Comparison of ENCODE assay signal across 25 mouse cellular contexts in the genomic region with DNA sequence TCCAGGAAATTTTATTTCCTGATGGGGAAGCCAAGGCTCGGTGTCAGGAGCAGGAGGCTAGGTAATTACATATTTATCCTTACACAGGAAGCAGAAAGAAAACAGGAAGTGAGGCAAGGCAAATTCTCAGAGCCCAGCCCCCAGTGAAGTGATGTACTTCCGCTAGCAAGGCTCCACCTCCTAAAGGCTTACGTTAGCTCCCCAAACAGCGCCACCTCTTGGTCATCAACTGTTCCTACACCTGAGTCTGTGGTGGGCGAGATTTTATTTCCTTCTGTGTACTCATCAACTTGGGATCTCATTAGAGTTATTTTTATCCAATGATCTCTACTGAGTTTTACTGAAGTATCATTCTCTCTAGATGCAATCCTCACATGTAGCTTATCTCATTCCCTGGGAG.
DNase-seq lines count a peak whose midpoint lies in the region; ATAC-seq and TF ChIP-seq lines count a peak whose summit lies in the region.
"Had no signal": no experiment of that assay in that cellular context is flagged by ENCODE, and none has a peak within 500 bp of the region (broad histone marks: within the 10 kb centered on the region; RNA-seq: fewer than 3 reads in every experiment).

No protein-coding gene starts in this region.

- H3K4me2 ChIP-seq in hindbrain, postnatal 0 days (ENCODE audit: low read depth, low read length), result no peak overlapping the region
- no peak overlapping the region for H3K4me2 ChIP-seq in hindbrain, embryonic 14.5 days (replicated peaks)
- H3K4me2 ChIP-seq in midbrain, postnatal 0 days (ENCODE audit: low read depth, low read length, poor library complexity, severe bottlenecking), result no peak overlapping the region
- H3K4me2 ChIP-seq in midbrain, embryonic 16.5 days (ENCODE audit: low read length), result no peak overlapping the region
- no peak overlapping the region for H3K4me2 ChIP-seq in stomach, postnatal 0 days (replicated peaks; ENCODE audit: low read depth)
- H3K4me2 ChIP-seq: heart, embryonic 12.5 days; limb, embryonic 13.5 days; liver, embryonic 13.5 days; lung, embryonic 15.5 days; neural tube, embryonic 13.5 days had no signal

- intact Hi-C loops in gastrocnemius, postnatal 36 days (cut with DNase I), result no loop called here

- no peaks in the 10 kb centered on the region for H3K9me3 ChIP-seq in hindbrain, postnatal 0 days (ENCODE audit: low read length)
- no peaks in the 10 kb centered on the region for H3K9me3 ChIP-seq in hindbrain, embryonic 14.5 days (ENCODE audit: control insufficient read depth, low read length)
- H3K9me3 ChIP-seq in midbrain, postnatal 0 days (ENCODE audit: low read length), result no peaks in the 10 kb centered on the region
- H3K9me3 ChIP-seq in midbrain, embryonic 16.5 days (replicated peaks; ENCODE audit: control insufficient read depth, low read length, poor library complexity, severe bottlenecking), result no peaks in the 10 kb centered on the region
- H3K9me3 ChIP-seq in MEL (replicated peaks; ENCODE audit: insufficient read depth, low read length), result no peaks in the 10 kb centered on the region
- no peaks in the 10 kb centered on the region for H3K9me3 ChIP-seq in stomach, postnatal 0 days (ENCODE audit: control insufficient read depth, low read length)
- H3K9me3 ChIP-seq: forebrain, embryonic 10.5 days; heart, embryonic 12.5 days; hindbrain, embryonic 10.5 days; limb, embryonic 13.5 days; lung, embryonic 15.5 days; neural tube, embryonic 13.5 days had no signal

- no peaks in the 10 kb centered on the region for H3K79me2 ChIP-seq in MEL (ENCODE audit: control insufficient read depth, insufficient read depth, low read length, poor library complexity)

- H3K27me3 ChIP-seq in hindbrain, postnatal 0 days (ENCODE audit: insufficient read depth, low read length), result no peaks in the 10 kb centered on the region
- no peaks in the 10 kb centered on the region for H3K27me3 ChIP-seq in hindbrain, embryonic 14.5 days (ENCODE audit: control insufficient read depth, insufficient read depth, low read length)
- H3K27me3 ChIP-seq in midbrain, postnatal 0 days (ENCODE audit: insufficient read depth, low read length), result no peaks in the 10 kb centered on the region
- no peaks in the 10 kb centered on the region for H3K27me3 ChIP-seq in midbrain, embryonic 16.5 days (ENCODE audit: control insufficient read depth, insufficient read depth, low read depth, low read length)
- no peaks in the 10 kb centered on the region for H3K27me3 ChIP-seq in MEL (ENCODE audit: control insufficient read depth in 1 of 2, insufficient read depth in 2 of 2, low read length in 2 of 2)
- no peaks in the 10 kb centered on the region for H3K27me3 ChIP-seq in stomach, postnatal 0 days (ENCODE audit: control insufficient read depth, insufficient read depth, low read length)
- H3K27me3 ChIP-seq: heart, embryonic 12.5 days; limb, embryonic 13.5 days; liver, embryonic 13.5 days; lung, embryonic 15.5 days; neural tube, embryonic 13.5 days had no signal

- peak; percentile 47 for TF ChIP-seq CTCF in hindbrain, postnatal 0 days (IDR thresholded peaks at IDR 0.05; ENCODE audit: low read depth)
- TF ChIP-seq CTCF in midbrain, postnatal 0 days (IDR thresholded peaks at IDR 0.05), result peak; percentile 50
- no peak for TF ChIP-seq CTCF in MEL (IDR thresholded peaks at IDR 0.05 in 2 of 3, conservative IDR thresholded peaks at IDR 0.05 in 1 of 3; ENCODE audit: control insufficient read depth in 1 of 3, insufficient read depth in 1 of 3, low read depth in 2 of 3, low read length in 3 of 3, poor library complexity in 1 of 3, severe bottlenecking in 1 of 3)
- TF ChIP-seq CTCF in stomach, postnatal 0 days (IDR thresholded peaks at IDR 0.05; ENCODE audit: low read depth), result 0 out of 2 replicates have a peak, but pooled peaks have one; percentile 16

- no peak overlapping the region for H3K27ac ChIP-seq in hindbrain, postnatal 0 days
- no peak overlapping the region for H3K27ac ChIP-seq in hindbrain, embryonic 14.5 days
- H3K27ac ChIP-seq in midbrain, postnatal 0 days (ENCODE audit: low read depth, low read length), result no peak overlapping the region
- H3K27ac ChIP-seq in midbrain, embryonic 16.5 days (ENCODE audit: low read length), result no peak overlapping the region
- H3K27ac ChIP-seq in MEL (ENCODE audit: control insufficient read depth, low read depth, low read length), result no peak overlapping the region
- no peak overlapping the region for H3K27ac ChIP-seq in stomach, postnatal 0 days (replicated peaks)
- H3K27ac ChIP-seq: forebrain, embryonic 10.5 days; hindbrain, embryonic 10.5 days; limb, embryonic 13.5 days; liver, embryonic 13.5 days; lung, embryonic 15.5 days; neural tube, embryonic 13.5 days had no signal

- H3K4me1 ChIP-seq in hindbrain, postnatal 0 days (ENCODE audit: insufficient read depth, low read length), result no peaks in the 10 kb centered on the region
- peaks cover 10% of the 10 kb centered on the region; the same call in 1 of the 2 replicates for H3K4me1 ChIP-seq in hindbrain, embryonic 14.5 days (replicated peaks; ENCODE audit: control insufficient read depth, insufficient read depth, low read length)
- no peaks in the 10 kb centered on the region for H3K4me1 ChIP-seq in midbrain, postnatal 0 days (ENCODE audit: insufficient read depth, low read length)
- peaks cover 6% of the 10 kb centered on the region; the same call in 1 of the 2 replicates for H3K4me1 ChIP-seq in midbrain, embryonic 16.5 days (ENCODE audit: control insufficient read depth, insufficient read depth, low read length)
- no peaks in the 10 kb centered on the region for H3K4me1 ChIP-seq in MEL (ENCODE audit: control insufficient read depth in 1 of 2, insufficient read depth in 2 of 2, low read length in 2 of 2)
- H3K4me1 ChIP-seq in stomach, postnatal 0 days (replicated peaks; ENCODE audit: control insufficient read depth, insufficient read depth), result no peaks in the 10 kb centered on the region
- H3K4me1 ChIP-seq: limb, embryonic 13.5 days; liver, embryonic 13.5 days; lung, embryonic 15.5 days had no signal

- WGBS in hindbrain, postnatal 0 days, result 84% methylated on average over 5 of the region's 5 CpGs
- 85% methylated on average over 5 of the region's 5 CpGs for WGBS in hindbrain, embryonic 14.5 days
- WGBS in midbrain, postnatal 0 days, result 88% methylated on average over 5 of the region's 5 CpGs
- WGBS in midbrain, embryonic 16.5 days, result 93% methylated on average over 5 of the region's 5 CpGs
- WGBS in stomach, postnatal 0 days, result 84% methylated on average over 5 of the region's 5 CpGs

- H3K36me3 ChIP-seq in hindbrain, postnatal 0 days (ENCODE audit: insufficient read depth, low read length), result no peaks in the 10 kb centered on the region
- H3K36me3 ChIP-seq in hindbrain, embryonic 14.5 days (replicated peaks; ENCODE audit: control insufficient read depth, insufficient read depth), result no peaks in the 10 kb centered on the region
- H3K36me3 ChIP-seq in midbrain, postnatal 0 days (ENCODE audit: insufficient read depth, low read length), result no peaks in the 10 kb centered on the region
- no peaks in the 10 kb centered on the region for H3K36me3 ChIP-seq in midbrain, embryonic 16.5 days (ENCODE audit: control insufficient read depth, insufficient read depth, low read length)
- H3K36me3 ChIP-seq in MEL (ENCODE audit: control insufficient read depth in 1 of 2, insufficient read depth in 2 of 2, low read length in 2 of 2), result no peaks in the 10 kb centered on the region
- H3K36me3 ChIP-seq in stomach, postnatal 0 days (ENCODE audit: control insufficient read depth, insufficient read depth, low read length), result no peaks in the 10 kb centered on the region
- H3K36me3 ChIP-seq: forebrain, embryonic 10.5 days; heart, embryonic 12.5 days; hindbrain, embryonic 10.5 days; limb, embryonic 13.5 days; liver, embryonic 13.5 days; lung, embryonic 15.5 days; neural tube, embryonic 13.5 days had no signal

- TF ChIP-seq RAD21 in MEL (IDR thresholded peaks at IDR 0.05; ENCODE audit: low read depth, low read length), result no peak

- ATAC-seq in hindbrain, postnatal 0 days, result no peak
- no peak for ATAC-seq in hindbrain, embryonic 14.5 days (ENCODE audit: low FRiP score)
- ATAC-seq in midbrain, postnatal 0 days (ENCODE audit: low FRiP score), result no peak
- ATAC-seq in midbrain, embryonic 16.5 days, result no peak
- ATAC-seq in stomach, postnatal 0 days (ENCODE audit: low FRiP score, low TSS enrichment), result no peak
- ATAC-seq in frontal cortex, adult (ENCODE audit: low TSS enrichment), result no peak

- TF ChIP-seq EP300 in MEL (IDR thresholded peaks at IDR 0.05; ENCODE audit: low read depth in 1 of 2, low read length in 2 of 2), result no peak
- TF ChIP-seq EP300 in stomach, postnatal 0 days (optimal IDR thresholded peaks at IDR 0.05), result no peak

- no peak for TF ChIP-seq POLR2A in MEL (IDR thresholded peaks at IDR 0.05; ENCODE audit: control insufficient read depth in 1 of 2, insufficient read depth in 1 of 2, low read depth in 1 of 2, low read length in 2 of 2, poor library complexity in 1 of 2)

- DNase-seq in hindbrain, postnatal 0 days (ENCODE audit: low spot score), result peak; percentile 39
- no peak for DNase-seq in hindbrain, embryonic 14.5 days (ENCODE audit: low spot score)
- peak; percentile 28 for DNase-seq in midbrain, postnatal 0 days (ENCODE audit: low spot score)
- DNase-seq in MEL (ENCODE audit: low read depth, low spot score), result peak; percentile 3
- DNase-seq in stomach, postnatal 0 days (ENCODE audit: low spot score), result no peak
- DNase-seq in gastrocnemius, postnatal 36 days, result no peak
- DNase-seq: adrenal gland, adult 2 months; cerebellum, adult 18-20 months; heart, postnatal 10 days; kidney, adult 2 months; kidney, postnatal 14 days; layer of hippocampus, postnatal 36 days; liver, embryonic 13.5 days; lung, postnatal 4 days; midbrain, embryonic 14.5 days; thymus, postnatal 14 days had no signal

- H3K4me3 ChIP-seq in hindbrain, postnatal 0 days (ENCODE audit: low read length), result no peak overlapping the region
- no peak overlapping the region for H3K4me3 ChIP-seq in hindbrain, embryonic 14.5 days (replicated peaks; ENCODE audit: low read length)
- H3K4me3 ChIP-seq in midbrain, postnatal 0 days (ENCODE audit: low read depth, low read length), result no peak overlapping the region
- H3K4me3 ChIP-seq in midbrain, embryonic 16.5 days (ENCODE audit: low read depth, low read length), result no peak overlapping the region
- H3K4me3 ChIP-seq in MEL (ENCODE audit: control insufficient read depth in 1 of 2, insufficient read depth in 1 of 2, low read depth in 2 of 2, low read length in 2 of 2), result no peak overlapping the region
- no peak overlapping the region for H3K4me3 ChIP-seq in stomach, postnatal 0 days (ENCODE audit: low read depth, low read length)
- H3K4me3 ChIP-seq: forebrain, embryonic 10.5 days; heart, embryonic 12.5 days; hindbrain, embryonic 10.5 days; limb, embryonic 13.5 days; liver, embryonic 13.5 days; lung, embryonic 15.5 days; myocyte; neural tube, embryonic 13.5 days had no signal

- no peak overlapping the region for H3K9ac ChIP-seq in hindbrain, postnatal 0 days (replicated peaks; ENCODE audit: low read length)
- H3K9ac ChIP-seq in hindbrain, embryonic 14.5 days, result no peak overlapping the region
- no peak overlapping the region for H3K9ac ChIP-seq in midbrain, postnatal 0 days (replicated peaks; ENCODE audit: low read length, poor library complexity, severe bottlenecking)
- no peak overlapping the region for H3K9ac ChIP-seq in midbrain, embryonic 16.5 days (ENCODE audit: low read depth, low read length)
- no peak overlapping the region for H3K9ac ChIP-seq in MEL (ENCODE audit: control insufficient read depth, low read depth, low read length, poor library complexity, severe bottlenecking)
- no peak overlapping the region for H3K9ac ChIP-seq in stomach, postnatal 0 days (ENCODE audit: low read length)
- H3K9ac ChIP-seq: heart, embryonic 12.5 days; limb, embryonic 13.5 days; liver, embryonic 13.5 days; lung, embryonic 15.5 days; neural tube, embryonic 13.5 days had no signal

Comparison
In these comparisons a context has a peak if more than half of its experiments do, and no peak if none do; other contexts are left out.
1. DNase-seq: peak in hindbrain, postnatal 0 days (single experiment), midbrain, postnatal 0 days (single experiment) and MEL (single experiment); none in hindbrain, embryonic 14.5 days (single experiment), stomach, postnatal 0 days (single experiment) and gastrocnemius, postnatal 36 days (0 of 2).
2. CTCF ChIP-seq: peak in hindbrain, postnatal 0 days (single experiment), midbrain, postnatal 0 days (single experiment) and stomach, postnatal 0 days (single experiment); none in MEL (0 of 3).